Mouse (Mus musculus): ENCODE data around the gene Bag5. TPM values are rescaled to one million over a fixed set of nuclear protein-coding genes. Genes with fewer than 3 reads are reported as not detected.
"Not testable (repeated sequence)": the region's sequence is repeated elsewhere in the genome, so short reads cannot be mapped to it uniquely, and the experiment has no call there.

Bag5 gene
- polyA plus RNA-seq, 1 experiment from 2014 or later: 22.4 TPM

DNA sequence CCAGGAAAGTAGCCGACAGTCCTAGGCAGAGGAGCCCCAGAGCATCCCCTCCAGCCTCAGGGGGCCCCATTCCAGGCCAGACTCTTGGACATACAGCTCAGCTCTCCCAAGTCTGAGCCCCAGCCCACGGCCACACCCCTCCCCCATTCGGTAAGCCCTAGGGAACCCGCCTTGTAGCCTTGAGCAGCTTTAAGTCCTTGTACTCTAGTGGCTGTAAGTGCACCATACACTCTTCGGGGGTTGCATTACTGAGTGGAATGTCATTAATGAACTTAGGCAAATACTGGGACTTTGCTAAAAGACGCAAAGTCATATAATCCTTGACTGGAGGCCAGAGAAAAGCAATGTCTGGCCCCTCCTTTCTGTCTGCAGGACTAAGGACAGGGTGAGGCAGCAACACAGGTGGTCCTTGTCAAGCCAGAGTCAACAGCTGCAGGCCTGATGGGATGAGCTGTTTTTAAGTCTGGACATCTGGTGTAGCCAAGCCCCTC, 48.9 kb downstream of the Bag5 start:
- peaks cover 13% of the 10 kb centered on the region; the same call in 1 of the 2 replicates for H3K36me3 ChIP-seq
- no peak overlapping the region for H3K4me2 ChIP-seq
- WGBS (ENCODE audit: insufficient replicate concordance): 63% methylated on average over 6 of the region's 6 CpGs
- peaks cover 7% of the 10 kb centered on the region for H3K27me3 ChIP-seq
- H3K27ac ChIP-seq: peak overlapping the region; percentile 59; the same call in 1 of the 2 replicates
- no peak overlapping the region for H3K4me3 ChIP-seq (replicated peaks)
- peaks cover 21% of the 10 kb centered on the region for H3K4me1 ChIP-seq (replicated peaks)
- ATAC-seq (ENCODE audit: low read depth) (no peak), DNase-seq (no peak)
- H3K9me3 ChIP-seq (replicated peaks): no peaks in the 10 kb centered on the region
- no peak overlapping the region for H3K9ac ChIP-seq

DNA sequence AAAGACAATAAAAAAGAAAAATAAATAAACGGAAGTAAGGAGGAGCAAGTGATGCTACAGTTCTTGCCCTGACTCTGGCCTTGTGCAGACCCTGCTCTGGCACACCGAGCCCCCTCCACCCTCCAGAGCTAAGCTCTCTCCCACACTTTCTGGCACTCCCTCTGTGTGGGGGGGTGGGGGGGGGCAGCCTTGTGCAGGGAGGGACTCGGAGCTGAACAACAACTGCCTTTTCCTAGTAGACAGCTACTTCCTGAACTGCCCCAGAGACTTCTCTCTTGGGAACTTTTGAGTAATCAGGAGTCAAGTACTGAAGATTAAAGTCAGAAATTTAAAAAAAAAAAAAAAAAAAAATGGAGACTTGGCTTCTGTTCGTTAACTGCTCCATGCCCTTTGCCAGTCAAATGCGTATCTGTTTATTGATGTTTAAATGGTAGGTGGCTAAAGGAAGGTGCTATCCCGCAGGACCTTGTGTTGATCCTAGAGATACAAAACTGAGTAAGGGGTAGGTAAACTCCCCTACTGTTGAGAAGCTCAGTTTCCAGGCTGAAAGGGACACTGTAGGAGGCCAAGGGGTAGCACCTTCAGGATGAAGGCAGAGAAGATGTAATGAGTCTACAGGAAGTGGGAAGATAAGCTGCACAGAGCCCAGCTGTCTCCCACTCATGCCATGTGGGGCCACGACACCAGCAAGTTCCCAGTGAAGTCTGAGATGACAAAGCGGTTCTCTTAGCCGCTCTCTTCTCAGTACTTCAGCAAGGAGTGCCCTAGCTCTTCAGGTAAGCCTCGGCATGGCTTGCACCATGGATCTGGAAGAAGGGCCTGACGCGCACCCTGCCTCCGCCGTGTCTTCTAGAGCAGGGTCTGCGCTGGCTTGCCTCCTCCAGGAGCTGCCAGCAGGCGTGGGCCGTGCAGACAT, 49.6 kb downstream of the Bag5 start:
- Histone ChIP-seq H3K9me3 (replicated peaks) (no peaks in the 10 kb centered on the region), H3K36me3 (peaks cover 18% of the 10 kb centered on the region), H3K9ac (no peak overlapping the region), H3K4me2 (no peak overlapping the region), H3K27me3 (no peaks in the 10 kb centered on the region), H3K4me3 (replicated peaks) (no peak overlapping the region), H3K27ac (peak overlapping the region; percentile 59), H3K4me1 (replicated peaks) (peaks cover 14% of the 10 kb centered on the region)
- ATAC-seq (ENCODE audit: low read depth) (no peak), DNase-seq (no peak)
- 67% methylated on average over 17 of the region's 17 CpGs for WGBS (ENCODE audit: insufficient replicate concordance)

DNA sequence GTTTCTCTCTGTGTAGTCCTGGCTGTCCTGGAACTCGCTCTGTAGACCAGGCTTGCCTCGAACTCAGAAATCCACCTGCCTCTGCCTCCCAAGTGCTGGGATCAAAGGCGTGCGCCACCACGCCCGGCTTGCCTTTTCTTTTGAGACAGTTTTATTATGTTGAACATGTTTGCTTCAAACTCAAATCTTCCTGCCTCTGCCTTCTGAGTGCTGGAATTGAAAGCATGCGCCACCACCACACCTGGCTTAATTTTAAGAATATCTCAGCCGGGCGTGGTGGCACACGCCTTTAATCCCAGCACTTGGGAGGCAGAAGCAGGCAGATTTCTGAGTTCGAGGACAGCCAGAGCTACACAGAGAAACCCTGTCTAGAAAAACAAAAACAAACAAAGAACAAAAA, 51.5 kb downstream of the Bag5 start:
- Histone ChIP-seq H3K4me1 (replicated peaks) (peaks cover 10% of the 10 kb centered on the region; the same call in 1 of the 2 replicates), H3K36me3 (peaks cover 33% of the 10 kb centered on the region)
- H3K27me3 ChIP-seq; DNase-seq; H3K9me3 ChIP-seq (replicated peaks); H3K9ac ChIP-seq; H3K4me3 ChIP-seq (replicated peaks); ATAC-seq (ENCODE audit: low read depth); H3K27ac ChIP-seq; H3K4me2 ChIP-seq: not testable (repeated sequence)
- WGBS (ENCODE audit: insufficient replicate concordance): 90% methylated on average over 11 of the region's 11 CpGs

DNA sequence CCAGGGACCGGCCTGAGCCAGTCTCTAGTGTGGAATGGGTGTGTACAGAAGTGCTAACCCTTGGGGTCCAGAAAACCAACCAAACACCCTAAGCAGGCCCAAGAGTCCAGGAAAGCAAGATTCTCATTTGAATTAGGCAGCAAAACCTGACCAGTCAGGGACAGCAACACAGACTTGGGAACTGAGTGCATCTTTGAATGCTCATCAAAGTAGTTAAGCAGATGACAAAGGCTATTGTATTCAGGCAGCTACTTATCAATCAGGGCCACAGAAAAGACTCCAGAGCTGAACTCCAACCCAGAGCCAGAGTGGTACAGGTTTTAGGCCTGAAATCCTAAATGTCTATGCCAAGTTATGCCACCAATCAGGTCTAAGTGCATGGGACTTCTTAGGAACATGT, 52.4 kb downstream of the Bag5 start:
- no peak overlapping the region for H3K9ac ChIP-seq
- DNase-seq (no peak), ATAC-seq (ENCODE audit: low read depth) (no peak)
- no peak overlapping the region for H3K27ac ChIP-seq
- H3K4me2 ChIP-seq: no peak overlapping the region
- H3K36me3 ChIP-seq: peaks cover 42% of the 10 kb centered on the region
- no peaks in the 10 kb centered on the region for H3K9me3 ChIP-seq (replicated peaks)
- peaks cover 10% of the 10 kb centered on the region; the same call in 1 of the 2 replicates for H3K4me1 ChIP-seq (replicated peaks)
- no peaks in the 10 kb centered on the region for H3K27me3 ChIP-seq
- no peak overlapping the region for H3K4me3 ChIP-seq (replicated peaks)
- 97% methylated on average over 1 of the region's 1 CpGs for WGBS (ENCODE audit: insufficient replicate concordance)

Other genes starting within 250 kb of the Bag5 start
- gene Gm266, start 227.4 kb downstream of the Bag5 start, polyA plus RNA-seq (2015; fragmentation: Nextera tagmentation; extraction: Ambion mirVana): 0.76 and 1.0 TPM in 2 replicates
- gene Eif5, start 175.2 kb downstream of the Bag5 start, polyA plus RNA-seq (2015; fragmentation: Nextera tagmentation; extraction: Ambion mirVana): 677 and 738 TPM in 2 replicates
- 13.9 and 14.6 TPM in 2 replicates for gene Mark3, start 138.7 kb downstream of the Bag5 start, polyA plus RNA-seq (2015; fragmentation: Nextera tagmentation; extraction: Ambion mirVana)
- 42.2 and 45.1 TPM in 2 replicates for gene Ckb, start 40.9 kb downstream of the Bag5 start, polyA plus RNA-seq (2015; fragmentation: Nextera tagmentation; extraction: Ambion mirVana)
- 13.2 and 14.7 TPM in 2 replicates for gene Trmt61a, start 35.2 kb downstream of the Bag5 start, polyA plus RNA-seq (2015; fragmentation: Nextera tagmentation; extraction: Ambion mirVana)
- 28.8 and 30.6 TPM in 2 replicates for gene Apopt1, start within 50 bp of the Bag5 start, polyA plus RNA-seq (2015; fragmentation: Nextera tagmentation; extraction: Ambion mirVana)
- gene Klc1, start 45.6 kb upstream of the Bag5 start, polyA plus RNA-seq (2015; fragmentation: Nextera tagmentation; extraction: Ambion mirVana): 22.5 and 24.0 TPM in 2 replicates
- gene Xrcc3, start 100.6 kb upstream of the Bag5 start, polyA plus RNA-seq (2015; fragmentation: Nextera tagmentation; extraction: Ambion mirVana): 3.9 and 5.1 TPM in 2 replicates
- gene Zfyve21, start 100.9 kb upstream of the Bag5 start, polyA plus RNA-seq (2015; fragmentation: Nextera tagmentation; extraction: Ambion mirVana): 53.3 and 54.7 TPM in 2 replicates
- gene Ppp1r13b, start 194.9 kb upstream of the Bag5 start, polyA plus RNA-seq (2015; fragmentation: Nextera tagmentation; extraction: Ambion mirVana): 3.4 and 4.0 TPM in 2 replicates

All from liver, embryonic 13.5 days (tissue).